In the genomic region with DNA sequence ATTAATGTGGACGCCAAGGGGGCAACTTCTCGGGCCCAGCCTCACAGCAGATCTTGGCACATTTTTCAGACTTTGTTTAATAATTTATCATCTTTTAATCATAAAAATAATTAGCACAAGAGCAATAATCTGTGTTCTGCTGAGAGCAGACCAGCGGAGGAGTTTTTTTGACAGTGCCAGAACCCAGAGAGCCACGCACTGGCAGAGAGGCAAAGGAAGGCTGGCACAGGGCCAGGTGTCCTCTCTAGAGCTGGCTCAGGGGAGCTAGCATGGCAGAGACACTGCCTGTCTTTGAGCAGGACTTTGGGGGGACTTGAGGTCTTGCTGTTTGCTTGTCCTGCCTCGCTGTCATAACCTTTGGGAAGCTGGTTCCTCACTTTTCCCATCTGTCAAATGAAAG, we compare ENCODE assay signal across 11 mouse cellular contexts.
DNase-seq lines count a peak whose midpoint lies in the region; ATAC-seq and TF ChIP-seq lines count a peak whose summit lies in the region.
"Had no signal": no experiment of that assay in that cellular context is flagged by ENCODE, and none has a peak within 500 bp of the region (broad histone marks: within the 10 kb centered on the region; RNA-seq: fewer than 3 reads in every experiment).

No protein-coding gene starts in this region.

- H3K27ac ChIP-seq in hindbrain, postnatal 0 days, result no peak overlapping the region
- H3K27ac ChIP-seq in hindbrain, embryonic 16.5 days (ENCODE audit: low read depth, low read length), result no peak overlapping the region
- H3K27ac ChIP-seq in limb, embryonic 10.5 days, result no peak overlapping the region
- no peak overlapping the region for H3K27ac ChIP-seq in liver, embryonic 11.5 days (ENCODE audit: low read depth, low read length)
- H3K27ac ChIP-seq: liver, embryonic 14.5 days; stomach, embryonic 15.5 days had no signal

- H3K9ac ChIP-seq in hindbrain, postnatal 0 days (replicated peaks; ENCODE audit: low read length), result no peak overlapping the region
- no peak overlapping the region for H3K9ac ChIP-seq in hindbrain, embryonic 16.5 days (ENCODE audit: low read depth, low read length)
- H3K9ac ChIP-seq in liver, embryonic 11.5 days (ENCODE audit: low read depth, low read length), result no peak overlapping the region
- H3K9ac ChIP-seq: liver, embryonic 14.5 days; stomach, embryonic 15.5 days had no signal

- no peaks in the 10 kb centered on the region for H3K27me3 ChIP-seq in hindbrain, postnatal 0 days (ENCODE audit: insufficient read depth, low read length)
- H3K27me3 ChIP-seq in hindbrain, embryonic 16.5 days (replicated peaks; ENCODE audit: control insufficient read depth, insufficient read depth, low read length), result peaks cover 2% of the 10 kb centered on the region
- peaks cover 78% of the 10 kb centered on the region for H3K27me3 ChIP-seq in limb, embryonic 10.5 days (ENCODE audit: low read depth, poor library complexity, severe bottlenecking)
- no peaks in the 10 kb centered on the region for H3K27me3 ChIP-seq in liver, embryonic 11.5 days (replicated peaks; ENCODE audit: control insufficient read depth, insufficient read depth, low read length)

- WGBS in hindbrain, postnatal 0 days, result 31% methylated on average over 5 of the region's 5 CpGs
- WGBS in hindbrain, embryonic 16.5 days, result 45% methylated on average over 5 of the region's 5 CpGs
- WGBS in limb, embryonic 10.5 days, result 86% methylated on average over 5 of the region's 5 CpGs
- 81% methylated on average over 5 of the region's 5 CpGs for WGBS in liver, embryonic 11.5 days

- no peak overlapping the region for H3K4me2 ChIP-seq in hindbrain, postnatal 0 days (ENCODE audit: low read depth, low read length)
- no peak overlapping the region for H3K4me2 ChIP-seq in hindbrain, embryonic 16.5 days (ENCODE audit: low read length)
- no peak overlapping the region for H3K4me2 ChIP-seq in liver, embryonic 11.5 days
- H3K4me2 ChIP-seq: stomach, embryonic 15.5 days had no signal

- ATAC-seq in hindbrain, postnatal 0 days, result peak; percentile 63; the same call in 1 of the 2 replicates
- ATAC-seq in hindbrain, embryonic 16.5 days, result no peak
- ATAC-seq in liver, embryonic 11.5 days (replicated peaks; ENCODE audit: low FRiP score), result no peak
- ATAC-seq: intestine, embryonic 16.5 days had no signal

- H3K4me3 ChIP-seq in hindbrain, postnatal 0 days (ENCODE audit: low read length), result no peak overlapping the region
- no peak overlapping the region for H3K4me3 ChIP-seq in hindbrain, embryonic 16.5 days (ENCODE audit: low read length)
- no peak overlapping the region for H3K4me3 ChIP-seq in limb, embryonic 10.5 days
- no peak overlapping the region for H3K4me3 ChIP-seq in liver, embryonic 11.5 days (ENCODE audit: low read depth, low read length)
- H3K4me3 ChIP-seq: stomach, embryonic 15.5 days had no signal

- TF ChIP-seq CTCF in hindbrain, postnatal 0 days (IDR thresholded peaks at IDR 0.05; ENCODE audit: low read depth), result no peak

- peak; percentile 83 for DNase-seq in hindbrain, postnatal 0 days (ENCODE audit: low spot score)
- DNase-seq in Muller cell, postnatal 12 days (ENCODE audit: inconsistent ontology term), result peak; percentile 25
- DNase-seq in adrenal gland, postnatal 14 days, result peak; percentile 67
- peak; percentile 71 for DNase-seq in layer of hippocampus, adult 11-12 months (ENCODE audit: low spot score)
- no peak for DNase-seq in limb, embryonic 10.5 days (ENCODE audit: low spot score)
- no peak for DNase-seq in embryo, embryonic 10 days (ENCODE audit: low spot score)
- DNase-seq in liver, embryonic 11.5 days (ENCODE audit: low spot score), result no peak

- H3K4me1 ChIP-seq in hindbrain, postnatal 0 days (ENCODE audit: insufficient read depth, low read length), result peaks cover 7% of the 10 kb centered on the region
- H3K4me1 ChIP-seq in hindbrain, embryonic 16.5 days (ENCODE audit: control insufficient read depth, insufficient read depth, low read depth, low read length), result peaks cover 9% of the 10 kb centered on the region
- H3K4me1 ChIP-seq in limb, embryonic 10.5 days, result peaks cover 13% of the 10 kb centered on the region; the same call in 1 of the 2 replicates
- H3K4me1 ChIP-seq in liver, embryonic 11.5 days (replicated peaks; ENCODE audit: control insufficient read depth, insufficient read depth, low read length), result no peaks in the 10 kb centered on the region
- H3K4me1 ChIP-seq: stomach, embryonic 15.5 days had no signal

- no peaks in the 10 kb centered on the region for H3K9me3 ChIP-seq in hindbrain, postnatal 0 days (ENCODE audit: low read length)
- no peaks in the 10 kb centered on the region for H3K9me3 ChIP-seq in hindbrain, embryonic 16.5 days (ENCODE audit: control insufficient read depth, low read length)
- no peaks in the 10 kb centered on the region for H3K9me3 ChIP-seq in limb, embryonic 10.5 days (replicated peaks)
- H3K9me3 ChIP-seq in liver, embryonic 11.5 days (ENCODE audit: control insufficient read depth, low read length), result no peaks in the 10 kb centered on the region
- H3K9me3 ChIP-seq: stomach, embryonic 15.5 days had no signal

- no peaks in the 10 kb centered on the region for H3K36me3 ChIP-seq in hindbrain, postnatal 0 days (ENCODE audit: insufficient read depth, low read length)
- no peaks in the 10 kb centered on the region for H3K36me3 ChIP-seq in hindbrain, embryonic 16.5 days (ENCODE audit: control insufficient read depth, insufficient read depth, low read length)
- H3K36me3 ChIP-seq in limb, embryonic 10.5 days, result no peaks in the 10 kb centered on the region
- no peaks in the 10 kb centered on the region for H3K36me3 ChIP-seq in liver, embryonic 11.5 days (ENCODE audit: control insufficient read depth, insufficient read depth, low read length)
- H3K36me3 ChIP-seq: stomach, embryonic 15.5 days had no signal

Comparison
In these comparisons a context has a peak if more than half of its experiments do, and no peak if none do; other contexts are left out.
1. DNase-seq: peak in hindbrain, postnatal 0 days (single experiment), Muller cell, postnatal 12 days (single experiment), adrenal gland, postnatal 14 days (single experiment) and layer of hippocampus, adult 11-12 months (single experiment); none in limb, embryonic 10.5 days (single experiment), embryo, embryonic 10 days (single experiment) and liver, embryonic 11.5 days (single experiment).